In genomic region chr5:88884101-88884500, GRCm38 (mm10) we compare ENCODE assay signal across 9 mouse cellular contexts. TPM values are rescaled to one million over a fixed set of nuclear protein-coding genes. Genes with fewer than 3 reads are reported as not detected.
DNase-seq lines count a peak whose midpoint lies in the region; ATAC-seq and TF ChIP-seq lines count a peak whose summit lies in the region.
"Had no signal": no experiment of that assay in that cellular context is flagged by ENCODE, and none has a peak within 500 bp of the region (broad histone marks: within the 10 kb centered on the region; RNA-seq: fewer than 3 reads in every experiment).

No protein-coding gene starts in this region.

- H3K4me1 ChIP-seq in kidney, adult 2 months (ENCODE audit: control insufficient read depth, insufficient read depth, low read length), result peaks cover 12% of the 10 kb centered on the region; the same call in 1 of the 2 replicates
- peaks cover 17% of the 10 kb centered on the region for H3K4me1 ChIP-seq in kidney, embryonic 15.5 days
- H3K4me1 ChIP-seq in MEL (ENCODE audit: control insufficient read depth in 1 of 2, insufficient read depth in 2 of 2, low read length in 2 of 2), result no peaks in the 10 kb centered on the region
- H3K4me1 ChIP-seq in hindbrain, embryonic 14.5 days (replicated peaks; ENCODE audit: control insufficient read depth, insufficient read depth, low read length), result 0 out of 2 replicates have a peak, but pooled peaks cover 9% of the 10 kb centered on the region
- H3K4me1 ChIP-seq in lung, embryonic 14.5 days (ENCODE audit: insufficient read depth), result no peaks in the 10 kb centered on the region; the same call in 1 of the 2 replicates

- no peak for ATAC-seq in kidney, embryonic 15.5 days (replicated peaks; ENCODE audit: low FRiP score)
- ATAC-seq in hindbrain, embryonic 14.5 days (ENCODE audit: low FRiP score), result no peak
- ATAC-seq in lung, embryonic 14.5 days (ENCODE audit: insufficient read depth), result no peak

- no peaks in the 10 kb centered on the region for H3K27me3 ChIP-seq in kidney, adult 2 months (replicated peaks; ENCODE audit: control insufficient read depth, insufficient read depth, low read length)
- peaks cover 28% of the 10 kb centered on the region for H3K27me3 ChIP-seq in kidney, embryonic 15.5 days
- no peaks in the 10 kb centered on the region for H3K27me3 ChIP-seq in MEL (ENCODE audit: control insufficient read depth in 1 of 2, insufficient read depth in 2 of 2, low read length in 2 of 2)
- H3K27me3 ChIP-seq in hindbrain, embryonic 14.5 days (ENCODE audit: control insufficient read depth, insufficient read depth, low read length), result peaks cover 18% of the 10 kb centered on the region
- no peaks in the 10 kb centered on the region for H3K27me3 ChIP-seq in lung, embryonic 14.5 days (ENCODE audit: insufficient read depth, low read length)

- no peak for TF ChIP-seq POLR2A in kidney, adult 2 months (IDR thresholded peaks at IDR 0.05; ENCODE audit: low read depth, low read length)
- TF ChIP-seq POLR2A in MEL (IDR thresholded peaks at IDR 0.05; ENCODE audit: control insufficient read depth in 1 of 2, insufficient read depth in 1 of 2, low read depth in 1 of 2, low read length in 2 of 2, poor library complexity in 1 of 2), result no peak

- no peak overlapping the region for H3K4me2 ChIP-seq in kidney, embryonic 15.5 days
- H3K4me2 ChIP-seq in hindbrain, embryonic 14.5 days (replicated peaks), result no peak overlapping the region
- H3K4me2 ChIP-seq in lung, embryonic 14.5 days, result no peak overlapping the region
- H3K4me2 ChIP-seq: embryonic facial prominence, embryonic 12.5 days had no signal

- TF ChIP-seq CTCF in kidney, adult 2 months (conservative IDR thresholded peaks at IDR 0.05; ENCODE audit: insufficient read depth, insufficient read length, low read depth, low read length), result peak; percentile 64
- TF ChIP-seq CTCF in MEL (IDR thresholded peaks at IDR 0.05 in 2 of 3, conservative IDR thresholded peaks at IDR 0.05 in 1 of 3; ENCODE audit: control insufficient read depth in 1 of 3, insufficient read depth in 1 of 3, low read depth in 2 of 3, low read length in 3 of 3, poor library complexity in 1 of 3, severe bottlenecking in 1 of 3), result peak in 2 of 3 experiments; percentile 43 to 59; a peak in 4 of 6 replicates
- peak; percentile 66 for TF ChIP-seq CTCF in lung, embryonic 14.5 days (IDR thresholded peaks at IDR 0.05; ENCODE audit: low read depth)

- H3K27ac ChIP-seq in kidney, adult 2 months (ENCODE audit: insufficient read depth, low read depth, low read length), result no peak overlapping the region
- H3K27ac ChIP-seq in kidney, embryonic 15.5 days, result no peak overlapping the region
- no peak overlapping the region for H3K27ac ChIP-seq in MEL (ENCODE audit: control insufficient read depth, low read depth, low read length)
- no peak overlapping the region for H3K27ac ChIP-seq in hindbrain, embryonic 14.5 days
- no peak overlapping the region for H3K27ac ChIP-seq in lung, embryonic 14.5 days (ENCODE audit: low read depth)
- H3K27ac ChIP-seq: embryonic facial prominence, embryonic 12.5 days had no signal

- 30% methylated on average over 3 of the region's 3 CpGs for WGBS in kidney, adult 2 months
- WGBS in kidney, embryonic 15.5 days, result 23% methylated on average over 3 of the region's 3 CpGs
- WGBS in hindbrain, embryonic 14.5 days, result 24% methylated on average over 3 of the region's 3 CpGs
- WGBS in lung, embryonic 14.5 days, result 22% methylated on average over 3 of the region's 3 CpGs

- H3K9me3 ChIP-seq in kidney, embryonic 15.5 days (replicated peaks), result no peaks in the 10 kb centered on the region
- H3K9me3 ChIP-seq in MEL (replicated peaks; ENCODE audit: insufficient read depth, low read length), result no peaks in the 10 kb centered on the region
- H3K9me3 ChIP-seq in hindbrain, embryonic 14.5 days (ENCODE audit: control insufficient read depth, low read length), result no peaks in the 10 kb centered on the region
- H3K9me3 ChIP-seq in lung, embryonic 14.5 days (ENCODE audit: low read depth, low read length), result no peaks in the 10 kb centered on the region
- H3K9me3 ChIP-seq: embryonic facial prominence, embryonic 12.5 days had no signal

- no peak overlapping the region for H3K4me3 ChIP-seq in kidney, adult 2 months (ENCODE audit: insufficient read depth, low read depth, low read length)
- no peak overlapping the region for H3K4me3 ChIP-seq in kidney, embryonic 15.5 days (replicated peaks)
- H3K4me3 ChIP-seq in MEL (ENCODE audit: control insufficient read depth in 1 of 2, insufficient read depth in 1 of 2, low read depth in 2 of 2, low read length in 2 of 2), result no peak overlapping the region
- H3K4me3 ChIP-seq in hindbrain, embryonic 14.5 days (replicated peaks; ENCODE audit: low read length), result no peak overlapping the region
- H3K4me3 ChIP-seq in lung, embryonic 14.5 days (ENCODE audit: low read depth, low read length), result no peak overlapping the region
- H3K4me3 ChIP-seq: embryonic facial prominence, embryonic 12.5 days had no signal

- peak; percentile 55 for DNase-seq in kidney, adult 2 months
- peak; percentile 30 for DNase-seq in MEL (ENCODE audit: low read depth, low spot score)
- DNase-seq in cerebellum, adult 18-20 months, result peak; percentile 61 to 69
- DNase-seq in hindbrain, embryonic 14.5 days (ENCODE audit: low spot score), result peak; percentile 79
- DNase-seq in lung, embryonic 14.5 days, result peak; percentile 79
- DNase-seq in telencephalon, adult 2 months (ENCODE audit: low read depth, low spot score), result peak; percentile 28
- DNase-seq in urinary bladder, adult 18-20 months (ENCODE audit: low spot score in 2 of 2), result no peak

- no peaks in the 10 kb centered on the region for H3K36me3 ChIP-seq in kidney, adult 2 months (ENCODE audit: control insufficient read depth, insufficient read depth, low read length)
- H3K36me3 ChIP-seq in kidney, embryonic 15.5 days, result no peaks in the 10 kb centered on the region
- H3K36me3 ChIP-seq in MEL (ENCODE audit: control insufficient read depth in 1 of 2, insufficient read depth in 2 of 2, low read length in 2 of 2), result no peaks in the 10 kb centered on the region
- H3K36me3 ChIP-seq in hindbrain, embryonic 14.5 days (replicated peaks; ENCODE audit: control insufficient read depth, insufficient read depth), result no peaks in the 10 kb centered on the region
- H3K36me3 ChIP-seq in lung, embryonic 14.5 days (ENCODE audit: insufficient read depth), result no peaks in the 10 kb centered on the region
- H3K36me3 ChIP-seq: embryonic facial prominence, embryonic 12.5 days had no signal

- H3K9ac ChIP-seq in kidney, embryonic 15.5 days, result no peak overlapping the region
- H3K9ac ChIP-seq in MEL (ENCODE audit: control insufficient read depth, low read depth, low read length, poor library complexity, severe bottlenecking), result no peak overlapping the region
- no peak overlapping the region for H3K9ac ChIP-seq in hindbrain, embryonic 14.5 days
- no peak overlapping the region for H3K9ac ChIP-seq in lung, embryonic 14.5 days
- H3K9ac ChIP-seq: embryonic facial prominence, embryonic 12.5 days had no signal

- no peak for TF ChIP-seq EP300 in MEL (IDR thresholded peaks at IDR 0.05; ENCODE audit: low read depth in 1 of 2, low read length in 2 of 2)

- no peaks in the 10 kb centered on the region for H3K79me2 ChIP-seq in MEL (ENCODE audit: control insufficient read depth, insufficient read depth, low read length, poor library complexity)

- TF ChIP-seq RAD21 in MEL (IDR thresholded peaks at IDR 0.05; ENCODE audit: low read depth, low read length), result peak; percentile 53

TF ChIP-seq in MEL, 35 proteins besides CTCF, POLR2A, EP300 and RAD21:
- no peak for TF ChIP-seq SIN3A (IDR thresholded peaks at IDR 0.05; ENCODE audit: low read length)
- peak; percentile 34; the same call in 1 of the 2 replicates for TF ChIP-seq GATA1 (IDR thresholded peaks at IDR 0.05; ENCODE audit: low read depth, low read length)
- TF ChIP-seq ZNF384 (IDR thresholded peaks at IDR 0.05; ENCODE audit: low read depth, low read length), result no peak
- TF ChIP-seq MAFK (IDR thresholded peaks at IDR 0.05; ENCODE audit: borderline replicate concordance, low read depth, low read length), result no peak
- TF ChIP-seq ZKSCAN1 (IDR thresholded peaks at IDR 0.05; ENCODE audit: low read depth, low read length), result no peak
- no peak for TF ChIP-seq MAZ (IDR thresholded peaks at IDR 0.05; ENCODE audit: low read depth, low read length)
- TF ChIP-seq ZC3H11A (IDR thresholded peaks at IDR 0.05; ENCODE audit: low read depth, low read length), result peak; percentile 30
- no peak for TF ChIP-seq E2F4 (IDR thresholded peaks at IDR 0.05; ENCODE audit: borderline replicate concordance, low read depth, low read length)
- TF ChIP-seq BHLHE40 (IDR thresholded peaks at IDR 0.05; ENCODE audit: borderline replicate concordance, low read depth, low read length), result no peak
- TF ChIP-seq JUND (IDR thresholded peaks at IDR 0.05; ENCODE audit: low read depth, low read length), result no peak
- TF ChIP-seq TCF12 (IDR thresholded peaks at IDR 0.05; ENCODE audit: low read depth, low read length), result no peak
- TF ChIP-seq MEF2A (IDR thresholded peaks at IDR 0.05; ENCODE audit: extremely low read depth, insufficient replicate concordance, low read depth, low read length, poor library complexity, severe bottlenecking), result no peak
- no peak for TF ChIP-seq MAX (IDR thresholded peaks at IDR 0.05; ENCODE audit: low read length)
- TF ChIP-seq SMC3 (IDR thresholded peaks at IDR 0.05; ENCODE audit: low read depth, low read length), result peak; percentile 57
- no peak for TF ChIP-seq POLR2AphosphoS2 (IDR thresholded peaks at IDR 0.05; ENCODE audit: low read length)
- TF ChIP-seq CHD2 (IDR thresholded peaks at IDR 0.05; ENCODE audit: low read length), result no peak
- TF ChIP-seq POLR2AphosphoS5 (IDR thresholded peaks at IDR 0.05; ENCODE audit: borderline replicate concordance, low read depth, low read length), result no peak
- no peak for TF ChIP-seq ZMIZ1 (IDR thresholded peaks at IDR 0.05; ENCODE audit: low read depth, low read length)

RNA-seq across cellular contexts. Expression of gene Slc4a4, which starts 2.5 kb away (rescaled TPM):
- polyA plus RNA-seq in kidney, adult 2 months (2012; rRNA removed), result 169 and 195 TPM in 2 replicates
- polyA plus RNA-seq in kidney, embryonic 15.5 days (2015; fragmentation: Nextera tagmentation; extraction: Ambion mirVana), result 8.1 and 8.4 TPM in 2 replicates
- total RNA-seq in MEL (2012; rRNA removed), result not detected in 2 replicates
- not detected for polyA plus RNA-seq in MEL (2012; ENCODE audit: insufficient read depth in 1 of 2, insufficient read length in 2 of 2, low read depth in 1 of 2, low replicate concordance in 2 of 2, missing spikeins in 1 of 2)
- 12.1 and 15.0 TPM in 2 replicates for polyA plus RNA-seq in hindbrain, embryonic 14.5 days (2014; fragmentation: Nextera tagmentation; extraction: Ambion mirVana)
- 5.2 and 5.6 TPM in 2 replicates for polyA plus RNA-seq in lung, embryonic 14.5 days (2014; fragmentation: Nextera tagmentation; extraction: Ambion mirVana)

Comparison
In these comparisons a context has a peak if more than half of its experiments do, and no peak if none do; other contexts are left out.
1. RNA of gene Slc4a4, which starts 2.5 kb away (polyA plus RNA-seq): 169 to 195 TPM in kidney, adult 2 months; 12.1 to 15.0 TPM in hindbrain, embryonic 14.5 days, 8.1 to 8.4 TPM in kidney, embryonic 15.5 days, 5.2 to 5.6 TPM in lung, embryonic 14.5 days and not detected in MEL; every median in the first group is over 10 times any median in the second.
2. DNase-seq: peak in kidney, adult 2 months (single experiment), MEL (single experiment), cerebellum, adult 18-20 months (2 of 2), hindbrain, embryonic 14.5 days (single experiment), lung, embryonic 14.5 days (single experiment) and telencephalon, adult 2 months (single experiment); none in urinary bladder, adult 18-20 months (0 of 2).
3. Peak in every context shown above with its lines, with median percentiles within 50 percentile points of each other: CTCF ChIP-seq.